Mouse (Mus musculus): ENCODE results near the gene Gm2026.
"Not testable (repeated sequence)": the region's sequence is repeated elsewhere in the genome, so short reads cannot be mapped to it uniquely, and the experiment has no call there.

The Gm2026 gene

GRCm38 (mm10) chr2:175965031-175965430 is at the start of gene Gm2026:
Gene Gm2026, plus strand, starts transcription at chr2:175965331.
- not testable (repeated sequence) for DNase-seq (ENCODE audit: low spot score)

- DNase-seq (ENCODE audit: low spot score): not testable (repeated sequence)
These were observed 34.1 kb upstream of the Gm2026 start, which contains the start of gene Zfp966 for GRCm38 (mm10) chr2:175931000-175931399. Gene Zfp966, minus strand, starts transcription at chr2:175931100.
